Mouse (Mus musculus): ENCODE data around the gene Gltp. TPM values are rescaled to one million over a fixed set of nuclear protein-coding genes. Genes with fewer than 3 reads are reported as not detected.

Gene Gltp
- polyA plus RNA-seq, 1 experiment from 2014 or later, result 696 TPM

GRCm38 (mm10) chr5:114631336-114631735 is 59.4 kb downstream of the Gltp start:
- Histone ChIP-seq H3K27me3 (no peaks in the 10 kb centered on the region), H3K36me3 (peaks cover 37% of the 10 kb centered on the region), H3K9me3 (no peaks in the 10 kb centered on the region), H3K4me2 (no peak overlapping the region), H3K27ac (no peak overlapping the region), H3K9ac (no peak overlapping the region), H3K4me1 (no peaks in the 10 kb centered on the region), H3K4me3 (no peak overlapping the region)
- no peak for ATAC-seq (ENCODE audit: insufficient number of reproducible peaks, low FRiP score, low TSS enrichment, low read depth)
- WGBS, result 48% methylated on average over 2 of the region's 2 CpGs

GRCm38 (mm10) chr5:114625590-114625989 is 65.2 kb downstream of the Gltp start:
- no peaks in the 10 kb centered on the region for H3K27me3 ChIP-seq
- no peak overlapping the region for H3K9ac ChIP-seq
- no peak overlapping the region for H3K27ac ChIP-seq
- H3K4me3 ChIP-seq, result no peak overlapping the region
- no peaks in the 10 kb centered on the region for H3K4me1 ChIP-seq
- H3K9me3 ChIP-seq, result no peaks in the 10 kb centered on the region
- ATAC-seq (ENCODE audit: insufficient number of reproducible peaks, low FRiP score, low TSS enrichment, low read depth), result no peak
- WGBS, result 21% methylated on average over 3 of the region's 3 CpGs
- H3K4me2 ChIP-seq, result no peak overlapping the region
- peaks cover 31% of the 10 kb centered on the region for H3K36me3 ChIP-seq

GRCm38 (mm10) chr5:114620305-114620704 is 70.5 kb downstream of the Gltp start:
- no peaks in the 10 kb centered on the region for H3K4me1 ChIP-seq
- no peak overlapping the region for H3K4me3 ChIP-seq
- H3K4me2 ChIP-seq, result no peak overlapping the region
- 40% methylated on average over 6 of the region's 6 CpGs for WGBS
- no peak for ATAC-seq (ENCODE audit: insufficient number of reproducible peaks, low FRiP score, low TSS enrichment, low read depth)
- H3K36me3 ChIP-seq, result 0 out of 2 replicates have a peak, but pooled peaks cover 3% of the 10 kb centered on the region
- H3K9me3 ChIP-seq, result no peaks in the 10 kb centered on the region
- no peak overlapping the region for H3K27ac ChIP-seq
- H3K27me3 ChIP-seq, result no peaks in the 10 kb centered on the region
- no peak overlapping the region for H3K9ac ChIP-seq

Small RNA genes lying within 50 kb of the gene (microRNA-seq; reads per million reads assigned to microRNA genes)
- gene Mir7028, result not detected

Other genes with a start within 250 kb of the Gltp start
- 29.3 and 31.1 TPM in 2 replicates for gene Mmab, start 246.9 kb downstream of the Gltp start, polyA plus RNA-seq (2015; fragmentation: Nextera tagmentation; extraction: Ambion mirVana)
- gene Mvk, start 246.7 kb downstream of the Gltp start, polyA plus RNA-seq (2015; fragmentation: Nextera tagmentation; extraction: Ambion mirVana), result 58.6 and 65.9 TPM in 2 replicates
- 0.46 and 0.63 TPM in 2 replicates for gene Fam222a, start 123.0 kb downstream of the Gltp start, polyA plus RNA-seq (2015; fragmentation: Nextera tagmentation; extraction: Ambion mirVana)
- gene Trpv4, start 32.6 kb downstream of the Gltp start, polyA plus RNA-seq (2015; fragmentation: Nextera tagmentation; extraction: Ambion mirVana), result 14.8 and 16.2 TPM in 2 replicates
- gene Tchp, start 16.8 kb upstream of the Gltp start, polyA plus RNA-seq (2015; fragmentation: Nextera tagmentation; extraction: Ambion mirVana), result 12.8 and 15.1 TPM in 2 replicates
- gene Ankrd13a, start 83.7 kb upstream of the Gltp start, polyA plus RNA-seq (2015; fragmentation: Nextera tagmentation; extraction: Ambion mirVana), result 40.8 and 47.0 TPM in 2 replicates
- 44.9 and 47.8 TPM in 2 replicates for gene Git2, start 84.5 kb upstream of the Gltp start, polyA plus RNA-seq (2015; fragmentation: Nextera tagmentation; extraction: Ambion mirVana)
- 73.5 and 76.4 TPM in 2 replicates for gene 1500011B03Rik, start 132.5 kb upstream of the Gltp start, polyA plus RNA-seq (2015; fragmentation: Nextera tagmentation; extraction: Ambion mirVana)
- gene 4930519G04Rik, start 162.7 kb upstream of the Gltp start, polyA plus RNA-seq (2015; fragmentation: Nextera tagmentation; extraction: Ambion mirVana), result not detected in 2 replicates
- gene Gm9936, start 167.7 kb upstream of the Gltp start, polyA plus RNA-seq (2015; fragmentation: Nextera tagmentation; extraction: Ambion mirVana), result 0.05 and 0.07 TPM in 2 replicates
- 2.6 and 3.2 TPM in 2 replicates for gene Oasl2, start 206.0 kb upstream of the Gltp start, polyA plus RNA-seq (2015; fragmentation: Nextera tagmentation; extraction: Ambion mirVana)
- gene Oasl1, start 232.3 kb upstream of the Gltp start, polyA plus RNA-seq (2015; fragmentation: Nextera tagmentation; extraction: Ambion mirVana), result 0.66 and 1.1 TPM in 2 replicates

All from limb, embryonic 15.5 days (tissue).